Mouse (Mus musculus): Measurements from ENCODE around the gene Slc12a8.

Gene Slc12a8

GRCm38 (mm10) chr16:33583881-33584454 is 66.8 kb downstream of the Slc12a8 start:
- no peak for DNase-seq (ENCODE audit: low spot score)

DNA sequence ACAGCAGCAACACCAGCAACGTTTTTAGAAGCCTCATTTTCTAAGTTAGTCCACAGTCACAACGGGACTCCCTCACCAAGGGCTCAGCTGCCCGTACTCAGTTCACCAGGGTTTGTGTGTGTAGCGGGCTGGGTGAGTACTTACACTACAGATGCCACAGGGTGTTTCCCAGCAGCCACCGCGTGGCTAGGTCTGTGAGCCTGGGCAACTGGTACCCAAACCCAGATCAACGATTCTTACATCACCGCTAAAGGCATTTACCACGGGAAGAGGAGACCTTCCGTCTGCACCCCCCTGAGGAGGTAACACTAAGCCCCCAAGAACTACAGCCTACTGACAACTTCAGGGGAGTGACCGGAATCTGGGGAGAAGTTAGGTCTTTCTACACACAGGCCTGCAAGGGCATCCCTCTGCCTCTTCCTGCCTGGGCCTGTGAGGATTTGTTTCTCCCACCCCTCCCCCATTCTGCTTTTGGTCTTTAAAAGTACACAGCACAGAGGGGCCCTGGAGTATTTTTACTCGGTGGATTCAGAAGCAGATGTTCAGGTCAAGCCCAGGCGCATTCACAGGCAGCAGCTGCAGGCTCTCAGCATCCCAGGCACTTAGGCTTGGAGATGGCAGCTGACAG is 67.4 kb downstream of the Slc12a8 start:
- no peak for DNase-seq (ENCODE audit: low spot score)

DNA sequence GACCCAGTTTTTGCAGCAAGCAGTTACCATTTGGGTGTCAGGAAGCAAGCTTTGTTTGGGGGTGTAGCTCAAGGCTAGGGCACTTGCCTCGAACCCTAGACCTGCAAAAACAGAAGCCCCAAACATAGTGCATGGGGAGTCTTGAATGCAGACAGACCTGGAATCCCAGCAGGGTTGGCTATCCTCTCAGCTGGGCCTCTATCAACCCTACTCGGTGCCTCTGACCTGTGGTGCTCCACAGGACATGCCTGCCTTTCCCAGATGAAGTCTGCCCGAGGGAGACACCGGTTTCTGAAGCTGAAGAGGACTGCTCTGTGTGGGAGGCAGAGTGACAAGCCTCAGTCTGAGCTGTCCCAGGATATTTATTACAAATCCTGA is 67.9 kb downstream of the Slc12a8 start:
- no peak for DNase-seq (ENCODE audit: low spot score)

- DNase-seq (ENCODE audit: low spot score): peak; percentile 42
These were observed 70.4 kb downstream of the Slc12a8 start for GRCm38 (mm10) chr16:33587283-33588127.

DNA sequence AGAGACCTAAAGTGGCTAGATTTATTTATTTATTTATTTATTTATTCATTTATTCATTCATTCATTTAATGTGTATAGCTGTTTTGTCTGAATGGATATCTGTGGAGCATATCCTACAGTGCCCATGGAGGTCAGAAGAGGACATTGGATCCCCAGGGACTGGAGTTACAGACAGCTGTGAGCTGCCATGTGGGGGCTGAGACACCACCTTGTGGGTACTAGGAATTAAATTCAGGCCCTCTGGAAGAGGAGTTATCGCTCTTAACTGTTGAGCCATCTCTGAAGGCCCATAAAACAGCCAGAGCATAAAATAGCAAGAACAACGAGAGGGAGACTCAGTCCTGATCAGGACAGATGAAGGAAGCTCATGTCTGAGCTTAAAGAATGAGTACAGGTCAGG is 71.7 kb downstream of the Slc12a8 start:
- no peak for DNase-seq (ENCODE audit: low spot score)

GRCm38 (mm10) chr16:33590438-33590837 is 73.3 kb downstream of the Slc12a8 start:
- DNase-seq (ENCODE audit: low spot score): no peak

DNA sequence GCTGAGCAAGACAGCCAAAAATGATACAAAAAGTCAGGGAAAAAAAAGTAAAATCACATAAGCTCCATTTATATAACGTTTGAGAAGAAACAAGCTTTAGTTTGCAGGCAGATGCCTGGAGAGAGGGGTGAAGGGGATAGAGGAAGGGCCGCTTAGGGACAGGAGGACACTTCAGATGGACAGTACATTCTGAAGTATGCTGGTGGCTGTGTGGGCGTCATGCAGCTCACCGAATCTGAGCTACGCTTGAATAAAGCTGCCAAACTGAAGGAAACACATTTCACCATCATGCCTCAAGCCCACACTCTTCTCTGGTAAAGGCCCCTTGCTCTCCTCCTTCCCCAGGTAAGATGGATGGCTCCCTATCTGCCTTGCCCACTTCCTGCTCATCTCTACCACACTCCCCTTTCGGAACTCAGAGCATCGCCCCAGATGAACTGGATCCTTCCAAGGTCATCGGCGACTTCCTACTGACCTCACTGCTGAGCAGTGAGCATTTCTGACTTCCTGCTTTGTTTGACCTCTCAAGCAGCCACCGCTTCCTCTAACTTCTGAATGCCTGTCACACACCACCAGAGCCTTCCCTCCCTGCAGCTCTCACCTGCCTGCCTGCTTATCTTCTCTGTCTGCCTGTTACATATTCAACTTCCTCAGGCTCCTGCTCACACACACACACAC is 74.4 kb downstream of the Slc12a8 start:
- no peak for DNase-seq (ENCODE audit: low spot score)

DNA sequence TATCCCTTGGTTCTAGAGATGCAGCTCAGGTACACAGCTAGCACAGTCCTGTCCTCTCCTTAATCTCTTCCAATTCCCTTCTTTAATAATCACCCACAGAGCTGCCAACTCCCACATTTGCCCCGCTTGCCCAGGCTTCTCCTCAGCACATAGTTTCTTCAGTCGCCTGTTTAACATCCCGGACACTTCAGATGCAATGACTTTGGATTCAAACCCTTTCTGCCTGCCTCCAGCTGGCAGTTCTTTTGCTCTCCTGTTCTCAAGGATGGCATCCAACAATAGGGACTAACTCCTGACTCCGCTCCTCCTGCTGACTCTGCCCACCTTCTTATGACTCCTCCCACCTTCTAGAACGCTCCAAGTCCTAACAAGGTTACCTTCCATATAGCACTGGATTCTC is 75.2 kb downstream of the Slc12a8 start:
- DNase-seq (ENCODE audit: low spot score): no peak

GRCm38 (mm10) chr16:33593467-33593866 is 76.3 kb downstream of the Slc12a8 start:
- DNase-seq (ENCODE audit: low spot score): no peak

GRCm38 (mm10) chr16:33594037-33594771 is 77.1 kb downstream of the Slc12a8 start:
- no peak for DNase-seq (ENCODE audit: low spot score)

DNA sequence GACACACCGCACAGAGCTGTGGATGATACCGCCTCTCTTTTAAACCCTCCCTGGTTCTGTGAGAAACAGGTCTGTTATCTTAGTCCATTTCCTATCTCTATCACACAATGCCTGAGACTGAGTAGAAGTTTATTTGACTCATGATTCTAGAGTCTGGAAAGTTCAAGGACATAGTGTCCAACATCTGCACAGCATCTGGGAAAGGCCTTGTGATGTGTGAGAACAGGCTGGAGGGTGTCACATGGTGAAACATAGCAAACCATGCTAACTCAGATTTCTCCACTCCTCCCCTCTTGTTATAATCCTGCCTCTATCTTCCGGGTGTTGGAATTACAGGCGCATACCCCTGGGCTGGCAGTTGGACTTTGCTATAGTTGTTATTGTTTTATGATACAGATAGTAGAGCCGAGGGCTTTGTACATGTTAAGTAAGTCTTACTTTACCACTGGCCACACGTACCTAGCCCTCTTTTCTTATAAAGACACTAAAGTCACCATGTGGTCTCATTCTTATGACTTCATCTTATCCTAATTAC is 78.2 kb downstream of the Slc12a8 start:
- no peak for DNase-seq (ENCODE audit: low spot score)

GRCm38 (mm10) chr16:33596213-33596612 is 79.1 kb downstream of the Slc12a8 start:
- no peak for DNase-seq (ENCODE audit: low spot score)

DNA sequence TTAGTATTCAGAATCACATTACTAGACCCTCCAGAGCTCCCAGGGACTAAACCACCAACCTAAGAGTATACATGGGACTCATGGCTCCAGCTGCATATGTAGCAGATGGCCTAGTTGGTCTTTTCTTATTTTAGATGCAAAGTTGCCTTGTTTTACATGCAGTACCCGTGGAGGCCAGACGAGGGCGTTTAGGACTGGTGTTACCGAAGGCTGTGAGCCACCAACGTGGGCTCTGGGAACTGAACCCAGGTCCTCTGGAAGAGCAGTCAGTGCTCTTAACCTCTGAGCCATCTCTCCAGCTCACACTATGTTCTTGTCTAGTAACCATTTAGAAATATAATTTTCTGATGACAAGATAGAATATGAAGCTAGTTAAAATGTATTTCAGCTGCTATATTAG is 83.1 kb downstream of the Slc12a8 start:
- no peak for DNase-seq (ENCODE audit: low spot score)

GRCm38 (mm10) chr16:33601299-33601698 is 84.2 kb downstream of the Slc12a8 start:
- DNase-seq (ENCODE audit: low spot score): no peak

DNA sequence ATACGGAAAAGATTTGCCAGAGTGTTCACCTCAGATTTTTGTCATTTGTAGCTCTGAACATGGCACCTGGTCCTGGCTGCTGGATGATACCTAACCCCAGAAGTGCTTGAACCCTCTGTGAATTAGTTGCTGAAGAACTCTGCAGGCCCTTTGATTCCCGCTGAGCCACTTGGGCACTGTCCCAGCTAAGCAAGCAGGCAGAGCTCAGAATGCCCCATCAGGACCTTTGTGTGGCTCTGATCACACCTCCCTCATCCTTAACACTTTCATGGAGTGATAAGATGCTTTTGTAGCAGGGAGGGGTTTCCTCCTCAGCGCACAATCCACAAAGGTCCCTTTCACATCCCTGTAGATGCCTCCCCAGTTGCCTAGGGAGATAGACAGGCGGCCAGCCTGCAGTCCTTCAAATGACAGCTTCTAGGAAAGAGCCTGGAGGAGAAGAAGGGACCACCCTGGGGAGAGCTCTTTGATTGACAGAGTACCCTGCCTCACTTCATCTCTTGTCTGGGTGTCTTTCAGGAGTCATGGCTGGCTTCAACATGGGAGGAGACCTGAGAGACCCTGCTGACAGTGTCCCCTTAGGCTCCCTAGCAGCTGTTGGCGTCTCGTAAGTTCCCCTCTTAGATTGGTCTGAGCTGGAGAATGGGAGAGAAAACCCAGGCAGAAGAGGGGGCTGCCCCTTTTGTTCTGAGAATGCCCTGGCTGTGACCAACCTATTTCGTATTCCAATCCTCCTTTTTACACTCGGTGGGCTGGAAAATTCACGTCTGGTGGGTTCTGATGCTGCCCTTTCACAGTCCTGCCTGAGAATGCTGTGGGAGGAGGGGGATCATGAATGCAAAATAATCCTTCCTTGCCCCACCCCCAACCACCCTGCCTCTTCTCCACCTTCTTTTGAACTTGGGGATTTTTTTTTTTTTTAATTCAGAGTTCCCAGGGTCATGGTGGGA is 88.8 kb downstream of the Slc12a8 start:
- DNase-seq (ENCODE audit: low spot score): no peak

DNA sequence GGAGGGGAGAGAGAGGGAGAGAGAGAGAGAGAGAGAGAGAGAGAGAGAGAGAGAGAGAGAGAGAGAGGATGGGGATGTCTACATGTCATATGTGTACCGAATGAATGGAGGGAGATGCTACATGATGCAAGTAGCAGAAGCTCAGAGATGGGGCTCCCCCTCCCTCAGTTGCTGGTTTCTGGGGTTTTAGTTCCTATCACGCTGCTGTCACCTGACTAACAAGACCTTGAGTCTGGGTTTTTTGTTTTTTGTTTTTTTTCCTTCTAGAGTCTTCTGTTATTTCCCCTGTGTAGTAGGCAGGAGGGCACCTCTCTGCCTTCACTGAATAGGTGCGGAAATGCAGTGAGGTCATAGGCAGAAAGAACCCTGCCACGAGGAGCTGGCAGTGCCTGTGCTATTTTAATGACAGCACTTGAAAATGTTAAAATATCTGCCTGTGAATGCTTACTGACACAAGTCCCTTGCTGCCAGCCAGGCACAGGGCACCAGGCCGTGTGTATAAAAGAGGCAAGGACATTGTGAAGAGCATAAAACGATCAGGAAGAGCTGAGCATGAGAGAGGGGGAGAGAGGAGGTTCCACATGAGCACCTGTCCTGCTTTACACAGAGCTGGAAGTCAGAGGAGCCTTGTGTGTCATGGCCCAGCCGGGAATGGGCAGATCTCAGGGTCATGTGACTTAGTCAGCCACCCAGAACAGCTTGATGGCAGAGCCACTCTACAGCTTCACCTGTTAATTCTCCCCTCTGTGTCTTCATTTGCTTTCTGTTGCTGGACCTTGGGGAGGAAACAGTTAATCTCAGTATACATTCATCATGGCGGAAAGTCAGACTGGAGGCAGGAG is 89.8 kb downstream of the Slc12a8 start:
- no peak for DNase-seq (ENCODE audit: low spot score)

DNA sequence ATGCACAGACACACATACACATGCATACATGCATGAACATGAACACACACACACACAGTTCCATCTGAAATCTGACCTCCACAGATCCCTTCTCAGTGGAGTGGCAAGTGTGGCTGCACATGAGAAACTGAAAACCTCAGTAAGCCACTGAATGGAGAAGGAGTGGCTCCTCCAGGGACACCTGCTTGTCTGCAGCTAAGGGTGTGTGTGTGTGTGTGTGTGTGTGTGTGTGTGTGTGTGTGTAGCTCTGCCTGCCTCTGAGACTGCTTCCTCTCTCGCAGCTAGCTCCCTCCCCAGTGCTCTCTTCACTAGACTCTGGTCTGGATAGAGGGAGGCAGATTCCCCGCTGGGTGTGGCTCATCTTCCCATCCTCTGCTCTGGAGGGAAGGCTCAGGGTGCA is 92.4 kb downstream of the Slc12a8 start:
- DNase-seq (ENCODE audit: low spot score): no peak

- no peak for DNase-seq (ENCODE audit: low spot score)
These were observed 93.3 kb downstream of the Slc12a8 start for GRCm38 (mm10) chr16:33610466-33610865.

- no peak for DNase-seq (ENCODE audit: low spot score)
These were observed 94.2 kb downstream of the Slc12a8 start for GRCm38 (mm10) chr16:33611291-33611690.
